Mouse (Mus musculus): ENCODE results near the gene AC140267.1. TPM values are rescaled to one million over a fixed set of nuclear protein-coding genes. Genes with fewer than 3 reads are reported as not detected.

The AC140267.1 gene
- total and polyA plus RNA-seq, 2 experiments from 2014 or later, result not detected

DNA sequence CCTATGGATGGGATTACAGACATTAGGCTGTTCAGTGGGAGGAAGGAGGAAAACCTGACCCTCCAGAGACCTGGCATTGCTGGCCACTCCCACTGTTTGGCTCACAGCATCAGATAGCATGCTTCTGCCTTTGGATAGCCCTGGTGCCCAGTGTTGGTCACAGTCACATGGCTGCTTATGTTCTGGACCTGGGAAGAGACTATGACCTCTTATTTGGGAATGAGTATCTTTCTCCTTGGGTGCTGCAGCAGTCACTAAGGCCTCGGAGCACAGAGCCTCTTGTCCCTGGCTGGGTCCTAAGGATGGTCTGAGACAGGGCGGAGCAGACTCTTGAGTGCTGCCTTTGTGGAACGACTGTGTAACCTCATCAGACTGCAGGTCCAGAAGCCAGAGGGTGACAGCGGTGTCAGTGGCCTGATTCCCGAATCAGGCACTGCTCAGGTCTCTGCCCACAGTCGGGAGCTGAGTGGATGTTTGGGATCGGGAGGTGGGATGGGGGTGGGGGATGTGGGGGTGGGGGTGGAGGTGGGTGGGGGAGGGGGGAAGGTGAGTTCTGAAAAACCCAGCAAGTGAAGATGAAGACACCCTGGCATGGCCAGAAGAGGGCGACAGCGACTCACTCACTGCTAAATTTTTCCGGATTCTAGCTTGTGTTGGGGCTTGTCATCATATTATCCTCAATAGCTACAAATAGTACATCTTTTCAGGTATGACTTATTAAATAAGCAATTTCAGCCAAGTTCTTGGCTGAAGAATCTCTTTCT lies 19.7 kb upstream of the AC140267.1 start:
- Histone ChIP-seq H3K4me2 (ENCODE audit: low read depth, low read length) (no peak overlapping the region), H3K27me3 (ENCODE audit: control insufficient read depth, insufficient read depth, low read length) (no peaks in the 10 kb centered on the region)
- no peak for DNase-seq (ENCODE audit: low spot score)

DNA sequence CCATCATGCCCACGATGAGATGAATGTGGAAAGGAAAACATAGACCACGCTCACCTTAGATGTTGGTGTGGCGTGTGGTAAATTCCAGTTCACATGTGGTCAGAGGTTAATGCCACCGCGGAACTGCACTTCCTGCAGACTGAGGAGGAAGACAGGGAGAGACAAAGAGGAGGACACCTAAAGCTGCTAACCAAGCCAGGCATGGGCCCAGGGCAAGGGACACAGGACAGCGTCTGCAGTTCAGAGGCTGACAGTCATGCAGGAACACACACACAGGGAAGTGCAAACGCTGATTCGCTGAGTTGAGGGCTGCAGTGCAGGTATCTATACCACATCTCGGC lies 19.2 kb upstream of the AC140267.1 start:
- no peak overlapping the region for H3K27ac ChIP-seq (ENCODE audit: low read depth)
- H3K36me3 ChIP-seq (replicated peaks; ENCODE audit: control insufficient read depth, insufficient read depth, low read length), result no peaks in the 10 kb centered on the region
- WGBS, result 49% methylated on average over 9 of the region's 9 CpGs
- no peak for TF ChIP-seq CTCF (IDR thresholded peaks at IDR 0.05; ENCODE audit: low read depth)
- no peak for TF ChIP-seq EP300 (IDR thresholded peaks at IDR 0.05; ENCODE audit: low read depth)
- DNase-seq (ENCODE audit: low spot score) (no peak), ATAC-seq (ENCODE audit: insufficient read depth, low read depth) (no peak)
- no peaks in the 10 kb centered on the region for H3K27me3 ChIP-seq (ENCODE audit: control insufficient read depth, insufficient read depth, low read length)
- H3K4me1 ChIP-seq (ENCODE audit: control insufficient read depth, insufficient read depth), result peaks cover 8% of the 10 kb centered on the region; the same call in 1 of the 2 replicates
- H3K4me3 ChIP-seq (ENCODE audit: low read depth, low read length), result no peak overlapping the region
- no peak overlapping the region for H3K4me2 ChIP-seq (ENCODE audit: low read depth, low read length)
- H3K9ac ChIP-seq (replicated peaks; ENCODE audit: low read depth, low read length), result no peak overlapping the region
- H3K9me3 ChIP-seq (replicated peaks; ENCODE audit: control insufficient read depth, low read length), result no peaks in the 10 kb centered on the region

More for the DNA sequence above, 19.7 kb upstream of the AC140267.1 start:
- Histone ChIP-seq H3K4me3 (ENCODE audit: low read depth, low read length) (no peak overlapping the region), H3K9ac (replicated peaks; ENCODE audit: low read depth, low read length) (no peak overlapping the region), H3K4me1 (ENCODE audit: control insufficient read depth, insufficient read depth) (peaks cover 8% of the 10 kb centered on the region; the same call in 1 of the 2 replicates), H3K27ac (ENCODE audit: low read depth) (no peak overlapping the region), H3K9me3 (replicated peaks; ENCODE audit: control insufficient read depth, low read length) (no peaks in the 10 kb centered on the region), H3K36me3 (replicated peaks; ENCODE audit: control insufficient read depth, insufficient read depth, low read length) (no peaks in the 10 kb centered on the region)
- WGBS, result 17% methylated on average over 10 of the region's 10 CpGs
- TF ChIP-seq CTCF (IDR thresholded peaks at IDR 0.05; ENCODE audit: low read depth), result peak; percentile 40
- no peak for TF ChIP-seq EP300 (IDR thresholded peaks at IDR 0.05; ENCODE audit: low read depth)
- ATAC-seq (ENCODE audit: insufficient read depth, low read depth), result no peak

DNA sequence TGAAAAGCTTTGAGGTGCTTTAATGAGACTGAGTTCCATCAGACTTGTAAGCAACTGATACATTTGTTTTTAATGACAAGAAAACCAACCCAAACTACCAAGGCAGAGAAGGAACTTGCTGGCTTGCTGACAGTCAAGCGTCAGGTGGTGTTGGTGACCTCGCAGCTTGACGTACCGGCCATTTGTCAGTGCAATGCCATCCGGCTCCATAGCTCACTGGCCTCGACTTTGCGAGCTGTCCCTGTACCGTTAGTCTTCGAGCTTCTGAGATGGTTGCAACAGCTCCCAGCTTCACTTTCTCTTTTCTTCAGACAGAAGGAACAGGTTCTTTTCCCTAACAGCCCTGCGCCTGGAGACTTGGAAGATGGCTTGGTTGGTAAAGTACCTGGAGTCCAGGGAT lies 18.2 kb upstream of the AC140267.1 start:
- TF ChIP-seq EP300 (IDR thresholded peaks at IDR 0.05; ENCODE audit: low read depth) (no peak), CTCF (IDR thresholded peaks at IDR 0.05; ENCODE audit: low read depth) (no peak)
- Histone ChIP-seq H3K36me3 (replicated peaks; ENCODE audit: control insufficient read depth, insufficient read depth, low read length) (no peaks in the 10 kb centered on the region), H3K4me2 (ENCODE audit: low read depth, low read length) (no peak overlapping the region), H3K27me3 (ENCODE audit: control insufficient read depth, insufficient read depth, low read length) (no peaks in the 10 kb centered on the region), H3K4me3 (ENCODE audit: low read depth, low read length) (no peak overlapping the region), H3K27ac (ENCODE audit: low read depth) (no peak overlapping the region), H3K9me3 (replicated peaks; ENCODE audit: control insufficient read depth, low read length) (no peaks in the 10 kb centered on the region), H3K9ac (replicated peaks; ENCODE audit: low read depth, low read length) (no peak overlapping the region), H3K4me1 (ENCODE audit: control insufficient read depth, insufficient read depth) (peaks cover 8% of the 10 kb centered on the region; the same call in 1 of the 2 replicates)
- ATAC-seq (ENCODE audit: insufficient read depth, low read depth), result no peak
- DNase-seq (ENCODE audit: low spot score), result no peak
- 81% methylated on average over 10 of the region's 10 CpGs for WGBS

DNA sequence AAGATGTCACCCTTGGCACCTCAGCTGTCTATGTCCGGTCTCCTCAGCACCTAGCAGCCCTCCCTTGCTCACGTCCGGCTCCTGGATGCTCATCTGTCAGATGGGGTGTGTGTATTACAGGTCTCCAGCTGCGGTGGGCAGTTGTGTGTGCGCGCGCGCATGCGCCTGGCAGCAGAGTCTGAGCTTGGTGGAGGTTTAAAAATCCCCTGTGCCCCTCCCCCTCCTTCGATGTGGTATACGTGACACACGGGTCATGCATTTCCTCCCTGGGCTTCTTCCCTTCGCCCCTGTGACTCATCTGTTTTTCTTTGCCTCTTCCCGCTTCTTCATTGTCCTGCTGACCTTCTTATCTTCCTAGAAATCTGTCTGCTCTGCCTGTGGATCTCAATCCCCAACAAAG lies 16.4 kb upstream of the AC140267.1 start:
- Histone ChIP-seq H3K9ac (replicated peaks; ENCODE audit: low read depth, low read length) (no peak overlapping the region), H3K27ac (ENCODE audit: low read depth) (no peak overlapping the region)

DNA sequence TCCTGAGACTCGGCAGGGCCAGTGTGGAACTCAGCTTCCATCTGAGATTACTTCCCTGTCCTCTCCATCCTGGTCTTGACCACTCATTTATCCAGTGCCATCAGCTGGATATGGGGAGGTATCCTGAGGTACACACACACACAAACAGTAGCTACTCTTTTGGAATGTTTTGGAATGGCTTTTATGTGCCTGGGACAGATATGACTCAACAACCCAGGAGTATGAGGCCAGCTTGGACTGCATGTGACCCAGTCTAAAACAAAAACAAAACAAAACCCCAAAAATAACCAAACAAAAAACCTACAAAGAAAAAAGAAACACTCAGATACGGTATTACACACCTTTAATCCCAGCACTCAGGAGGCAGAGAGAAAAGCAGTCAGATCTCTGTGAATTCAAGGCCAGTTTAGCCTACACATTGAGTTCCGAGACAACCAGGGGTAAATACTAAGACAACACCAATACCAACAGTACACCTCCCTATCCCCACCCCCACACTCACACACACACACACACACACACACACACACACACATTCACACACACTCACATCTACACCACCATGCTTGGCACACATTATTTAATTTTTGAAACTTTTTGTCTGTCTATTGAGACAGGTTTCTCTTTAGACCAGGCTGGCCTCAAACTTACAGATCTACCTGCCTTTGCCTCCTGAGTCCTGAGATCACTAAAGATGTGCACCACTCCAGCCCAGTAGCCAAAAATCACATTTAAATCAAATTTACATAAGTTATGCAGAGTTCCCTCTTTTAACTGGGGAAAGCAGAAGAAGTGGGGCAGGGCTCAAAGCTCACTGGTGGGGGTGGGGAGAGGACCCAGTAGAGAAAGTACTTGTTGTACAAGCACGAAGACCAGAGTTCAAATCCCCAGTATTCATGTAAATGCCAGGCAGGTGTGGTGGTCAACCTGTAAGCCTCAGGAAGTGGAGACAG lies 15.7 kb upstream of the AC140267.1 start:
- no peak for TF ChIP-seq CTCF (IDR thresholded peaks at IDR 0.05; ENCODE audit: low read depth)
- no peak for TF ChIP-seq EP300 (IDR thresholded peaks at IDR 0.05; ENCODE audit: low read depth)
- H3K9ac ChIP-seq (replicated peaks; ENCODE audit: low read depth, low read length), result no peak overlapping the region
- H3K4me2 ChIP-seq (ENCODE audit: low read depth, low read length), result peak overlapping the region; percentile 40; the same call in 1 of the 2 replicates
- WGBS, result 55% methylated on average over 4 of the region's 4 CpGs
- no peaks in the 10 kb centered on the region for H3K36me3 ChIP-seq (replicated peaks; ENCODE audit: control insufficient read depth, insufficient read depth, low read length)
- H3K9me3 ChIP-seq (replicated peaks; ENCODE audit: control insufficient read depth, low read length), result no peaks in the 10 kb centered on the region
- no peak overlapping the region for H3K4me3 ChIP-seq (ENCODE audit: low read depth, low read length)
- H3K27me3 ChIP-seq (ENCODE audit: control insufficient read depth, insufficient read depth, low read length), result no peaks in the 10 kb centered on the region
- H3K27ac ChIP-seq (ENCODE audit: low read depth), result no peak overlapping the region
- ATAC-seq (ENCODE audit: insufficient read depth, low read depth) (no peak; the same call in 1 of the 2 replicates), DNase-seq (ENCODE audit: low spot score) (no peak)
- H3K4me1 ChIP-seq (ENCODE audit: control insufficient read depth, insufficient read depth), result peaks cover 20% of the 10 kb centered on the region

More for the DNA sequence above, 16.4 kb upstream of the AC140267.1 start:
- Histone ChIP-seq H3K4me1 (ENCODE audit: control insufficient read depth, insufficient read depth) (peaks cover 20% of the 10 kb centered on the region), H3K4me2 (ENCODE audit: low read depth, low read length) (peak overlapping the region; percentile 40; the same call in 1 of the 2 replicates), H3K4me3 (ENCODE audit: low read depth, low read length) (no peak overlapping the region), H3K36me3 (replicated peaks; ENCODE audit: control insufficient read depth, insufficient read depth, low read length) (no peaks in the 10 kb centered on the region), H3K9me3 (replicated peaks; ENCODE audit: control insufficient read depth, low read length) (no peaks in the 10 kb centered on the region), H3K27me3 (ENCODE audit: control insufficient read depth, insufficient read depth, low read length) (no peaks in the 10 kb centered on the region)
- DNase-seq (ENCODE audit: low spot score) (peak; percentile 15), ATAC-seq (ENCODE audit: insufficient read depth, low read depth) (peak; percentile 49; the same call in 1 of the 2 replicates)
- 24% methylated on average over 14 of the region's 14 CpGs for WGBS
- TF ChIP-seq EP300 (IDR thresholded peaks at IDR 0.05; ENCODE audit: low read depth), result no peak
- no peak for TF ChIP-seq CTCF (IDR thresholded peaks at IDR 0.05; ENCODE audit: low read depth)

All from heart, postnatal 0 days (tissue).